Mouse (Mus musculus): Measurements from ENCODE around the gene Rab4a.

DNA sequence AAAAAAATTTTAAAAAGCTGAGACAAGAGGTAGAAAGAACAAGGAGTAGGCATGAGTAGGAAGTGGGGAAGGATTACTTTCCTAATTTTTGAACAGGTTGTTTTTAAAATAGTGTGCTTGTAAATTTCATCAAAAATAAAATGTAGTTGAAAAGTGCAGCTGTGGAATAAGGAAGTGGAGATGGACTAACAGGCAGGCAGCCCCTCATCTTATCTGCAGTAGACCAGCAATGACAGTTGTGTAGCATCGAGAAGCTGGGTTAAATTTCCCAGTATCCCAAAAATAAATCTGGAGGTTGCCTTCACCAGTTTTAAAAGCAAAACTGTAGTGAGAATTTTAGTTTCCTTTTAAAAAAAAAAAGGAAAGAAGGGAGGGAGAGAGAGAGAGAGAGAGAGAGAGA lies 48.5 kb downstream of the Rab4a start:
- TF ChIP-seq CTCF (IDR thresholded peaks at IDR 0.05; ENCODE audit: insufficient read depth, low read length) (no peak), POLR2A (IDR thresholded peaks at IDR 0.05; ENCODE audit: borderline replicate concordance, extremely low read depth, low read depth, low read length) (no peak)

All from lung, adult 2 months (tissue).